Comparison of ENCODE assay signal across 15 mouse cellular contexts in genomic region chrX:144301476-144301875, GRCm38 (mm10). TPM values are rescaled to one million over a fixed set of nuclear protein-coding genes. Genes with fewer than 3 reads are reported as not detected.
DNase-seq lines count a peak whose midpoint lies in the region; ATAC-seq and TF ChIP-seq lines count a peak whose summit lies in the region.
"Had no signal": no experiment of that assay in that cellular context is flagged by ENCODE, and none has a peak within 500 bp of the region (broad histone marks: within the 10 kb centered on the region; RNA-seq: fewer than 3 reads in every experiment).

No protein-coding gene starts in this region.

- no peak overlapping the region for H3K9ac ChIP-seq in heart, postnatal 0 days (replicated peaks; ENCODE audit: low read depth, low read length)
- H3K9ac ChIP-seq in neural tube, embryonic 14.5 days (replicated peaks; ENCODE audit: low read depth, low read length) = no peak overlapping the region
- no peak overlapping the region for H3K9ac ChIP-seq in neural tube, embryonic 15.5 days (replicated peaks)

- ATAC-seq in heart, postnatal 0 days (ENCODE audit: insufficient read depth, low read depth) = no peak
- peak; percentile 49; the same call in 1 of the 2 replicates for ATAC-seq in neural tube, embryonic 14.5 days (ENCODE audit: low read depth)
- ATAC-seq in neural tube, embryonic 15.5 days (ENCODE audit: low FRiP score) = no peak
- peak; percentile 46; the same call in 1 of the 2 replicates for ATAC-seq in megakaryocyte progenitor cell, adult 5-6 weeks (replicated peaks; ENCODE audit: poor library complexity)
- no peak for ATAC-seq in CD4-positive, CD25-positive, alpha-beta regulatory T cell, adult 4 months

- no peaks in the 10 kb centered on the region for H3K9me3 ChIP-seq in heart, postnatal 0 days (replicated peaks; ENCODE audit: control insufficient read depth, low read length)
- no peaks in the 10 kb centered on the region for H3K9me3 ChIP-seq in neural tube, embryonic 14.5 days (ENCODE audit: control insufficient read depth, low read length)
- no peaks in the 10 kb centered on the region for H3K9me3 ChIP-seq in neural tube, embryonic 15.5 days (replicated peaks)
- H3K9me3 ChIP-seq: G1E had no signal

- H3K27ac ChIP-seq in heart, postnatal 0 days (ENCODE audit: low read depth) = no peak overlapping the region
- H3K27ac ChIP-seq in neural tube, embryonic 14.5 days (ENCODE audit: low read depth, low read length) = no peak overlapping the region
- H3K27ac ChIP-seq in neural tube, embryonic 15.5 days (replicated peaks) = no peak overlapping the region

- no peaks in the 10 kb centered on the region for H3K27me3 ChIP-seq in heart, postnatal 0 days (ENCODE audit: control insufficient read depth, insufficient read depth, low read length)
- no peaks in the 10 kb centered on the region for H3K27me3 ChIP-seq in neural tube, embryonic 14.5 days (ENCODE audit: control insufficient read depth, insufficient read depth, low read length)
- no peaks in the 10 kb centered on the region for H3K27me3 ChIP-seq in neural tube, embryonic 15.5 days (replicated peaks)

- H3K4me3 ChIP-seq in heart, postnatal 0 days (ENCODE audit: low read depth, low read length) = no peak overlapping the region
- H3K4me3 ChIP-seq in neural tube, embryonic 14.5 days (ENCODE audit: low read depth, low read length) = no peak overlapping the region
- no peak overlapping the region for H3K4me3 ChIP-seq in neural tube, embryonic 15.5 days (replicated peaks)
- H3K4me3 ChIP-seq: myocyte had no signal

- H3K36me3 ChIP-seq in heart, postnatal 0 days (replicated peaks; ENCODE audit: control insufficient read depth, insufficient read depth, low read length) = no peaks in the 10 kb centered on the region
- no peaks in the 10 kb centered on the region for H3K36me3 ChIP-seq in neural tube, embryonic 14.5 days (ENCODE audit: control insufficient read depth, insufficient read depth, low read length)
- no peaks in the 10 kb centered on the region for H3K36me3 ChIP-seq in neural tube, embryonic 15.5 days
- H3K36me3 ChIP-seq: G1E had no signal

- no peaks in the 10 kb centered on the region for H3K4me1 ChIP-seq in heart, postnatal 0 days (ENCODE audit: control insufficient read depth, insufficient read depth)
- no peaks in the 10 kb centered on the region for H3K4me1 ChIP-seq in neural tube, embryonic 14.5 days (ENCODE audit: control insufficient read depth, insufficient read depth, low read length)
- H3K4me1 ChIP-seq in neural tube, embryonic 15.5 days = no peaks in the 10 kb centered on the region

- DNase-seq in heart, postnatal 0 days (ENCODE audit: low spot score) = no peak
- no peak for DNase-seq in heart, adult 18-20 months
- peak; percentile 29 for DNase-seq in layer of hippocampus, adult 9-10 months (ENCODE audit: low spot score)
- no peak for DNase-seq in layer of hippocampus, adult 8-10 months (ENCODE audit: low spot score in 2 of 2)
- DNase-seq: adrenal gland, postnatal 10 days; cerebellum, adult 2 months; gastrocnemius, postnatal 36 days; lung, postnatal 4 days; thymus, postnatal 25 days had no signal

- 60% methylated on average over 2 of the region's 2 CpGs for WGBS in heart, postnatal 0 days
- WGBS in neural tube, embryonic 14.5 days = 59% methylated on average over 2 of the region's 2 CpGs
- WGBS in neural tube, embryonic 15.5 days = 59% methylated on average over 2 of the region's 2 CpGs

- no peak overlapping the region for H3K4me2 ChIP-seq in heart, postnatal 0 days (ENCODE audit: low read depth, low read length)
- no peak overlapping the region for H3K4me2 ChIP-seq in neural tube, embryonic 14.5 days (ENCODE audit: low read depth, low read length)
- H3K4me2 ChIP-seq in neural tube, embryonic 15.5 days = no peak overlapping the region

- no peak for TF ChIP-seq EP300 in heart, postnatal 0 days (IDR thresholded peaks at IDR 0.05; ENCODE audit: low read depth)

- TF ChIP-seq CTCF in heart, postnatal 0 days (IDR thresholded peaks at IDR 0.05; ENCODE audit: low read depth) = peak; percentile 62

RNA-seq across cellular contexts. Expression of gene Alg13, which starts 16.1 kb away (rescaled TPM):
- total RNA-seq in heart, postnatal 0 days (2014; rRNA removed; ENCODE audit: low replicate concordance) = 3.7 and 8.4 TPM in 2 replicates
- polyA plus RNA-seq in heart, postnatal 0 days (2015; fragmentation: Nextera tagmentation; extraction: Ambion mirVana) = 7.0 and 7.8 TPM in 2 replicates
- 1 to 10 TPM; 5.1 to 6.7 TPM for total RNA-seq in heart, adult 18-20 months (2021)
- total RNA-seq in layer of hippocampus, adult 8-10 months (2022) = 10 to 100 TPM in 2 of 4 experiments, 1 to 10 TPM in 2; 9.0 to 16.3 (median 11.9) TPM
- 11.0 and 17.5 TPM in 2 replicates for polyA plus RNA-seq in neural tube, embryonic 14.5 days (2014; fragmentation: Nextera tagmentation; extraction: Ambion mirVana)
- 11.4 and 13.1 TPM in 2 replicates for polyA plus RNA-seq in neural tube, embryonic 15.5 days (2015; fragmentation: Nextera tagmentation; extraction: Ambion mirVana)
- total RNA-seq in megakaryocyte progenitor cell, adult 5-6 weeks (2015) = 19.1 and 21.2 TPM in 2 replicates
- total RNA-seq in megakaryocyte progenitor cell, adult 5-6 weeks (2017) = 16.5 and 21.5 TPM in 2 replicates
- 1 to 10 TPM; 4.5 to 8.1 TPM for polyA plus RNA-seq in CD4-positive, CD25-positive, alpha-beta regulatory T cell, adult 4 months (2017; shearing (Covaris generic))

Comparison
In these comparisons a context has a peak if more than half of its experiments do, and no peak if none do; other contexts are left out.
1. ATAC-seq: peak in neural tube, embryonic 14.5 days (single experiment) and megakaryocyte progenitor cell, adult 5-6 weeks (single experiment); none in heart, postnatal 0 days (single experiment), neural tube, embryonic 15.5 days (single experiment) and CD4-positive, CD25-positive, alpha-beta regulatory T cell, adult 4 months (single experiment).